Mouse (Mus musculus): ENCODE results near the gene Supt20. TPM values are rescaled to one million over a fixed set of nuclear protein-coding genes. Genes with fewer than 3 reads are reported as not detected.
A peak's percentile ranks its signal among the peaks of the same experiment; 100 is the strongest.

The Supt20 gene
- polyA plus RNA-seq, 1 experiment = 51.3 TPM

DNA sequence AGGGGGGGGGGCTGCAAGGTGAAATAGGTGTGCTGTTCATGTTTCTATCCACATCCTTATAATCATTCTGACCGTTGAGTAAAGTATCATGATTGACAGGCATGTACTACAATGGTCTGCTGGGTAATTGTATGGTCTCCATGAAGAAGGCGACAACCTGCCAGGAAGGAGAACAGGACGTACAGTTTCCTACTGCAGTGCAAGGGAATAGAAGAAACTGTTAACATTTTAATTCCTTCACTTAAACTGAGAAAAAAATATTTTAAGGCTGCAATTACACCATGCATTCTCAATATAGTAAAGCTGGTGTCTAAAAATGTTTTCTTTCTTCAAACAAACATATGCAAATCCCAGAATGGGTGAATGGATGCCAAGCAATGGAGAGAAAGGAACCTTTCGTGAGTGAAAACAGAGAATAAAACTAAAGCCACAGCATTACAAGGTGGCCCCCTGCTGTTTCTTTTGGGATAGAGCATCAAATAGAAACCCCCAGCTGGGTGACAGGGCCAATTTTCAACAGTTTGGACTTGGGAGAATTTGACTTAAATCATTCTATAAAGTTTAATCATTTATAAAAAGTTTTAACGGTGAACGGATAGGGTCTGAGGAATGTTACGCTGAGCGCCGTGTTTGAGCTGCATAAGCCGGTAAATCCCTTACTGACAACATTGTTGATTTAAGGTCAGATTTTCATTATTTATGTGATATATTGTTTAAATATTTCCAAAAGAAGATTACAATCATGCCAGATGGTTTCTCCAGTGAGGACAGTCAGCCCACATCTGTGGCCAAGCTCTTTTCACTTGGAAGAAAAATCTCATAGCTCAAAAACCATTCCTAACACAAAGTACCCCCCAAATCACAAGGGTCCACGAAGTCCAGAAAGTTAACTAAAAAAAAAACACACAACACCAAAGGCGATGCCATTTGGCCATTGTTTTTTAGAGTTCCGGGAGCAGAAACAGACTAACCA is 19.8 kb upstream of the Supt20 start:
- no peaks in the 10 kb centered on the region for H3K36me3 ChIP-seq (ENCODE audit: control insufficient read depth, insufficient read depth, low read length)
- no peaks in the 10 kb centered on the region for H3K4me1 ChIP-seq (ENCODE audit: control insufficient read depth, insufficient read depth, insufficient read length)
- DNase-seq (ENCODE audit: low read depth in 1 of 2, low spot score in 2 of 2) = no peak
- no peak overlapping the region for H3K27ac ChIP-seq (ENCODE audit: insufficient read depth, low read length)
- TF ChIP-seq CTCF (IDR thresholded peaks at IDR 0.05; ENCODE audit: extremely low read depth, insufficient read depth, insufficient read length, insufficient replicate concordance) = peak; percentile 16; the same call in 1 of the 2 replicates
- no peak for TF ChIP-seq POLR2A (IDR thresholded peaks at IDR 0.05; ENCODE audit: low read depth, low read length)
- no peaks in the 10 kb centered on the region for H3K27me3 ChIP-seq (ENCODE audit: control insufficient read depth, insufficient read depth, low read length)
- WGBS = 72% methylated on average over 13 of the region's 13 CpGs
- H3K4me3 ChIP-seq (ENCODE audit: extremely low read depth, insufficient read depth, insufficient read length) = no peak overlapping the region; the same call in 1 of the 2 replicates

GRCm38 (mm10) chr3:54676818-54677217 is 15.8 kb upstream of the Supt20 start:
- no peak overlapping the region for H3K4me3 ChIP-seq (ENCODE audit: extremely low read depth, insufficient read depth, insufficient read length)
- no peak for DNase-seq (ENCODE audit: low read depth in 1 of 2, low spot score in 2 of 2)
- H3K36me3 ChIP-seq (ENCODE audit: control insufficient read depth, insufficient read depth, low read length) = no peaks in the 10 kb centered on the region
- H3K4me1 ChIP-seq (ENCODE audit: control insufficient read depth, insufficient read depth, insufficient read length) = no peaks in the 10 kb centered on the region
- no peak for TF ChIP-seq POLR2A (IDR thresholded peaks at IDR 0.05; ENCODE audit: low read depth, low read length)
- no peak for TF ChIP-seq CTCF (IDR thresholded peaks at IDR 0.05; ENCODE audit: extremely low read depth, insufficient read depth, insufficient read length, insufficient replicate concordance)
- H3K27me3 ChIP-seq (ENCODE audit: control insufficient read depth, insufficient read depth, low read length) = no peaks in the 10 kb centered on the region
- H3K27ac ChIP-seq (ENCODE audit: insufficient read depth, low read length) = no peak overlapping the region
- WGBS = 86% methylated on average over 2 of the region's 2 CpGs

DNA sequence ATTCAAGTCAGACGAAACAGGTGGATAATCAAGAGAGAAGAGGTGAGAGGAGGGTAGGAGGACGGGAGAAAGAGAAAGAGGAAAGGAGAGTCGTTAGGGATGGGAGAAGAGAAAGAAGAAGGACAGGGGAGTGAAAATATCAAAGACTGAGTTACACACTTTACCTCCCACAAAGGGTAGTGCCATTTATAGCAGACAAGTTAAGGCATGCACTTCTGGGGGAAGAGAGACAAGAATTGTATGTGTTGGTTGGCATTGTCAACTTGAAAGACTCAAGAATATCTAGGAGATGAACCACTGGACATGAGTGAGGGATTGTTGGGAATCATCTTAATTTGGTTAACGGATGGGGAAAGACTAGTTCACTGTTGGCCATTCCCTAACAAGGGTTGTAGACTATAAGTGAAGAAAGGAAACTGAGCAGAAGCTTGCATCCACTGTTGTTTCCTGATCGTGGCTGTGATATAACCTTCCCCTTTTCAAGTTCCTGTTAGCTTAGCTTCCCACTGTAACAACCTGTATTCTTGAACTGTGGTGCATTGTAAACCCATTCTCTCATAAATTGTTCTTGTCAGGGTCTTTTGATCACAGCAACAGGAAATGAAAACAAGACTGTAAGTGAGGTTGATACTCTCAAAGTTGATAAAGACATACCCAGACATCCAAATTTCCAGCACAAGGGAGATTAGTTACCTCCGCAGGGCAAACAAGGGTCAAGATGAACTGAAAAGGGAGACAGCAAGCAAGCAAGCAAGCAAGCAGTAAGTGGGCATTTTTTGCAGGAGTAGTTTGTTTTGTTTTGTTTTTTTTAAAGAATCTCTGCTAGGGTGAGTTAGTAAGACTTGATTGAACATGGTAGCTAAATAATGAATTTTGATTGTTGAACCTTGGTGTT is 11.1 kb upstream of the Supt20 start:
- H3K4me1 ChIP-seq (ENCODE audit: control insufficient read depth, insufficient read depth, insufficient read length) = no peaks in the 10 kb centered on the region
- H3K27me3 ChIP-seq (ENCODE audit: control insufficient read depth, insufficient read depth, low read length) = no peaks in the 10 kb centered on the region
- no peak for DNase-seq (ENCODE audit: low read depth in 1 of 2, low spot score in 2 of 2)
- WGBS = 46% methylated on average over 6 of the region's 6 CpGs
- no peak overlapping the region for H3K4me3 ChIP-seq (ENCODE audit: extremely low read depth, insufficient read depth, insufficient read length)
- no peak for TF ChIP-seq CTCF (IDR thresholded peaks at IDR 0.05; ENCODE audit: extremely low read depth, insufficient read depth, insufficient read length, insufficient replicate concordance)
- no peaks in the 10 kb centered on the region for H3K36me3 ChIP-seq (ENCODE audit: control insufficient read depth, insufficient read depth, low read length)
- no peak overlapping the region for H3K27ac ChIP-seq (ENCODE audit: insufficient read depth, low read length)

DNA sequence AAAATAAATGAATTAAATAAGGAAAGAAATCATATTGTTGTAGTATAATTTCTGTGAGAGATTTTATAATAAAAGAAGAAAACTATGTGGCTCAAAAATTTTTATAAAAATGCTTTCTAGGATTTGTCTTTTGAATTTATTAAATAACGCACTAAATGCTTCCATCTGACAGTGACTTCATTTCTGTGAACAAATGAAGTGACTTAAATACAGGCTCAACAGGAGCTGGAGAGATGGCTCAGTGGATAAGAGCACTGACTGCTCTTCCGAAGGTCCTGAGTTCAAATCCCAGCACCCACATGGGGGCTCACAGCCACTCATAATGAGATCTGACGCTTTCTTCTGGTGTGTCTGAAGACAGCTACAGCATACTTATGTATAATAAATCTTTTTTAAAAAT is 7.4 kb upstream of the Supt20 start:
- Histone ChIP-seq H3K4me1 (ENCODE audit: control insufficient read depth, insufficient read depth, insufficient read length) (no peaks in the 10 kb centered on the region), H3K36me3 (ENCODE audit: control insufficient read depth, insufficient read depth, low read length) (no peaks in the 10 kb centered on the region), H3K4me3 (ENCODE audit: extremely low read depth, insufficient read depth, insufficient read length) (no peak overlapping the region), H3K27ac (ENCODE audit: insufficient read depth, low read length) (no peak overlapping the region), H3K27me3 (ENCODE audit: control insufficient read depth, insufficient read depth, low read length) (no peaks in the 10 kb centered on the region)
- TF ChIP-seq CTCF (IDR thresholded peaks at IDR 0.05; ENCODE audit: extremely low read depth, insufficient read depth, insufficient read length, insufficient replicate concordance) (no peak), POLR2A (IDR thresholded peaks at IDR 0.05; ENCODE audit: low read depth, low read length) (no peak)
- no peak for DNase-seq (ENCODE audit: low read depth in 1 of 2, low spot score in 2 of 2)
- 93% methylated on average over 3 of the region's 3 CpGs for WGBS

DNA sequence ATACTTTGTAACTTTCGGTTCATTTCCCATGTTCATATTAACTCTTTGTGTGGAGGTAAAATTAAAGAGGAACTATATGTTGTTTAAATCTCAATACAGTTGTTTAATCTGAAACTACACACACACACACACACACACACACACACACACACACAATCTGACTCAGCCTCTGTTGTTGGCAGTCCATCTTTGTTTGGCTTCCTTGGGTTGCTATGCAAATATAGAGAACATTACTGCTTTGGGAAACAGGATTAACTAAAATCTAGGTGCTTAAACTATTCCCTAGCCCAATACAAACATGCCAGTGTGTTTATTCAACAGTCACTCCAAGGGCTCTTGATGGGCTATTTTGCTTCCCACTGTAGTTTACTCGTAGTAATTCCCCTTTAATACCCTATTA is 5.4 kb upstream of the Supt20 start:
- no peaks in the 10 kb centered on the region for H3K36me3 ChIP-seq (ENCODE audit: control insufficient read depth, insufficient read depth, low read length)
- TF ChIP-seq CTCF (IDR thresholded peaks at IDR 0.05; ENCODE audit: extremely low read depth, insufficient read depth, insufficient read length, insufficient replicate concordance) (no peak), POLR2A (IDR thresholded peaks at IDR 0.05; ENCODE audit: low read depth, low read length) (no peak)
- 83% methylated on average over 2 of the region's 2 CpGs for WGBS
- H3K4me1 ChIP-seq (ENCODE audit: control insufficient read depth, insufficient read depth, insufficient read length) = no peaks in the 10 kb centered on the region
- no peak overlapping the region for H3K4me3 ChIP-seq (ENCODE audit: extremely low read depth, insufficient read depth, insufficient read length)
- DNase-seq (ENCODE audit: low read depth in 1 of 2, low spot score in 2 of 2) = no peak
- no peak overlapping the region for H3K27ac ChIP-seq (ENCODE audit: insufficient read depth, low read length)
- no peaks in the 10 kb centered on the region for H3K27me3 ChIP-seq (ENCODE audit: control insufficient read depth, insufficient read depth, low read length)

GRCm38 (mm10) chr3:54689091-54689490 is 3.5 kb upstream of the Supt20 start:
- Histone ChIP-seq H3K27me3 (ENCODE audit: control insufficient read depth, insufficient read depth, low read length) (no peaks in the 10 kb centered on the region), H3K27ac (ENCODE audit: insufficient read depth, low read length) (no peak overlapping the region), H3K4me1 (ENCODE audit: control insufficient read depth, insufficient read depth, insufficient read length) (no peaks in the 10 kb centered on the region), H3K4me3 (ENCODE audit: extremely low read depth, insufficient read depth, insufficient read length) (no peak overlapping the region), H3K36me3 (ENCODE audit: control insufficient read depth, insufficient read depth, low read length) (no peaks in the 10 kb centered on the region)
- TF ChIP-seq CTCF (IDR thresholded peaks at IDR 0.05; ENCODE audit: extremely low read depth, insufficient read depth, insufficient read length, insufficient replicate concordance) (no peak), POLR2A (IDR thresholded peaks at IDR 0.05; ENCODE audit: low read depth, low read length) (no peak)
- 26% methylated on average over 2 of the region's 2 CpGs for WGBS
- no peak for DNase-seq (ENCODE audit: low read depth in 1 of 2, low spot score in 2 of 2)
